Mouse (Mus musculus): ENCODE results near the gene St3gal2. TPM values are rescaled to one million over a fixed set of nuclear protein-coding genes. Genes with fewer than 3 reads are reported as not detected.
A peak's percentile ranks its signal among the peaks of the same experiment; 100 is the strongest.

St3gal2 gene
- total and polyA plus RNA-seq, 3 experiments: 16.9 to 44.5 (median 17.0) TPM

DNA sequence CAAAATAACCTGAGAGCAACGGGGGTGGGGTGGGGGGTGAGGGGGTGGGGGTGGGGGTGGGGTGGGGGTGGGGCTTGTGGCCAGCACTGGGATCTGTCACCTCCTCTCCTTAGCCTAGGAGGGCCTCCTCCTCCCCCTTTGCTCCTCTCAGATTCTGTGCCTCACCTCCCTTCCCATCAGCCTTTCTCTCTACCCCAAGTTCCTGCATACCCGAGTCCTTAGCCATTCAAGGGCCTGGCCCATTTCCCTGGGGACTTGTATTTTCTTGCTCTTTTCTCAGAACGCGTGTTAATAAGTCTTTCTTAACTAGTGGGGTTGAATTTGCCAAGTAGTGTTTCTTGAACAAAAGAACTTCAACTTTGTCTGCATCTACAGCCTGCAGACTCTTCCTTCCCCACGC is 7.0 kb downstream of the St3gal2 start:
- peak overlapping the region; percentile 96 for H3K27ac ChIP-seq (ENCODE audit: insufficient read depth, low read depth)
- in situ Hi-C loops (cut with MboI; ENCODE audit: low pct_ligation_motif_present, low pct_unique_long_range_greater_than_20kb, low sequenced_read_pairs) (no loop called here), dilution Hi-C loops (cut with MboI; ENCODE audit: extremely low pct_ligation_motif_present, extremely low pct_unique_long_range_greater_than_20kb, low sequenced_read_pairs) (no loop called here)
- peaks cover 7 to 35% of the 10 kb centered on the region in 2 experiments for H3K36me3 ChIP-seq (replicated peaks in 1 of 2; ENCODE audit: control insufficient read depth in 1 of 2, insufficient read depth in 1 of 2, low read length in 1 of 2)
- peaks cover 26 to 80% of the 10 kb centered on the region in 2 experiments for H3K4me1 ChIP-seq (ENCODE audit: control insufficient read depth in 1 of 2, insufficient read depth in 2 of 2)
- TF ChIP-seq KAT2A (IDR thresholded peaks at IDR 0.05; ENCODE audit: insufficient replicate concordance, low read length) (0 out of 2 replicates have a peak, but pooled peaks have one; percentile 20), RAD21 (IDR thresholded peaks at IDR 0.05; ENCODE audit: low read depth, low read length) (no peak), EP300 (IDR thresholded peaks at IDR 0.05; ENCODE audit: low read length) (0 out of 2 replicates have a peak, but pooled peaks have one; percentile 22), MXI1 (IDR thresholded peaks at IDR 0.05; ENCODE audit: low read depth, low read length) (peak; percentile 78), IRF4 (IDR thresholded peaks at IDR 0.05; ENCODE audit: low read depth, low read length) (no peak), JUN (IDR thresholded peaks at IDR 0.05; ENCODE audit: insufficient read depth, low read depth, low read length) (no peak), SIN3A (IDR thresholded peaks at IDR 0.05; ENCODE audit: low read length) (no peak), TCF12 (IDR thresholded peaks at IDR 0.05; ENCODE audit: low read depth, low read length) (peak; percentile 29; the same call in 1 of the 2 replicates), CHD2 (IDR thresholded peaks at IDR 0.05; ENCODE audit: low read length) (peak; percentile 69; the same call in 1 of the 2 replicates), ZMIZ1 (IDR thresholded peaks at IDR 0.05; ENCODE audit: low read depth, low read length) (no peak), ZNF384 (IDR thresholded peaks at IDR 0.05; ENCODE audit: low read depth, low read length) (peak; percentile 28), BHLHE40 (IDR thresholded peaks at IDR 0.05; ENCODE audit: low read depth, low read length) (0 out of 2 replicates have a peak, but pooled peaks have one; percentile 12)
- H3K9ac ChIP-seq (ENCODE audit: insufficient read depth, low read depth): peak overlapping the region; percentile 80
- H3K4me3 ChIP-seq (replicated peaks in 1 of 3; ENCODE audit: low read depth in 2 of 3, low read length in 2 of 3, poor library complexity in 1 of 3): no peak overlapping the region
- no peaks in the 10 kb centered on the region for H3K27me3 ChIP-seq (replicated peaks)
- H3K4me2 ChIP-seq (ENCODE audit: insufficient read depth, low read depth, poor library complexity, severe bottlenecking): peak overlapping the region; percentile 92
- peaks cover 66% of the 10 kb centered on the region for H3K79me2 ChIP-seq (replicated peaks; ENCODE audit: control insufficient read depth, extremely low read depth, insufficient read depth, poor library complexity, severe bottlenecking)
- H3K9me3 ChIP-seq (replicated peaks; ENCODE audit: low read length): peaks cover 4% of the 10 kb centered on the region
- peak; percentile 69 for DNase-seq (ENCODE audit: extremely low read depth)

DNA sequence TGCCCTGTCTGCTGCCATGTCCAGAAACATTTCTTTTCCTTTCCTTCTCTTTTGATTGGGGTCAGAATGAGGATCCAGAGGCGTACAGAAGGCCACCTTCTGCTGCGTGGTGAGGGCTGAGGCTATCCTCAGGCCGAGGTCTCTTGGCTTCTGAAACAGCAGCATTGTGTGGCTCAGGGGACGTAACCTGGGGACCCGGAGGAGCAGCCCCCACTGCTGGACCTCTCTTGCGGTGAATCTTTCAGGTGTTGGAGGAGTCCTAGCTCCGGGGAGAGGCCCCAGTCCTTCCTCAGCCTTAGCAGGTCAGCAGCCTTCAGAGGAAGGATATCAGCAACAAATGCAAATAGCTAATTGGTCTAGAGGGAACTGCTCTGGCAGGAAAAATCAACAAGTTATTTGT is 8.7 kb downstream of the St3gal2 start:
- Histone ChIP-seq H3K4me3 (replicated peaks in 1 of 3; ENCODE audit: low read depth in 2 of 3, low read length in 2 of 3, poor library complexity in 1 of 3) (no peak overlapping the region), H3K27ac (ENCODE audit: insufficient read depth, low read depth) (peak overlapping the region; percentile 98), H3K36me3 (replicated peaks in 1 of 2; ENCODE audit: control insufficient read depth in 1 of 2, insufficient read depth in 1 of 2, low read length in 1 of 2) (peaks cover 7 to 34% of the 10 kb centered on the region in 2 experiments), H3K9ac (ENCODE audit: insufficient read depth, low read depth) (peak overlapping the region; percentile 58), H3K4me1 (ENCODE audit: control insufficient read depth in 1 of 2, insufficient read depth in 2 of 2) (peaks cover 30 to 82% of the 10 kb centered on the region in 2 experiments), H3K4me2 (ENCODE audit: insufficient read depth, low read depth, poor library complexity, severe bottlenecking) (peak overlapping the region; percentile 98), H3K27me3 (replicated peaks) (no peaks in the 10 kb centered on the region), H3K9me3 (replicated peaks; ENCODE audit: low read length) (no peaks in the 10 kb centered on the region), H3K79me2 (replicated peaks; ENCODE audit: control insufficient read depth, extremely low read depth, insufficient read depth, poor library complexity, severe bottlenecking) (peaks cover 58% of the 10 kb centered on the region)
- dilution Hi-C loops (cut with MboI; ENCODE audit: extremely low pct_ligation_motif_present, extremely low pct_unique_long_range_greater_than_20kb, low sequenced_read_pairs) (no loop called here), in situ Hi-C loops (cut with MboI; ENCODE audit: low pct_ligation_motif_present, low pct_unique_long_range_greater_than_20kb, low sequenced_read_pairs) (no loop called here)
- TF ChIP-seq CHD1 (IDR thresholded peaks at IDR 0.05; ENCODE audit: low read depth, low read length) (peak; percentile 64; the same call in 1 of the 2 replicates), ETS1 (conservative IDR thresholded peaks at IDR 0.05; ENCODE audit: low read depth, low read length) (peak; percentile 58), BHLHE40 (IDR thresholded peaks at IDR 0.05; ENCODE audit: low read depth, low read length) (peak; percentile 31; the same call in 1 of the 2 replicates), IRF4 (IDR thresholded peaks at IDR 0.05; ENCODE audit: low read depth, low read length) (peak; percentile 25; the same call in 1 of the 2 replicates), EP300 (IDR thresholded peaks at IDR 0.05; ENCODE audit: low read length) (peak; percentile 38; the same call in 1 of the 2 replicates), RAD21 (IDR thresholded peaks at IDR 0.05; ENCODE audit: low read depth, low read length) (no peak), ZNF384 (IDR thresholded peaks at IDR 0.05; ENCODE audit: low read depth, low read length) (peak; percentile 34; the same call in 1 of the 2 replicates), MAZ (IDR thresholded peaks at IDR 0.05; ENCODE audit: low read depth, low read length) (0 out of 2 replicates have a peak, but pooled peaks have one; percentile 59), TCF12 (IDR thresholded peaks at IDR 0.05; ENCODE audit: low read depth, low read length) (peak; percentile 70; the same call in 1 of the 2 replicates), MAFK (IDR thresholded peaks at IDR 0.05; ENCODE audit: insufficient replicate concordance, low read length) (no peak), ZMIZ1 (IDR thresholded peaks at IDR 0.05; ENCODE audit: low read depth, low read length) (0 out of 2 replicates have a peak, but pooled peaks have one; percentile 49), SIN3A (IDR thresholded peaks at IDR 0.05; ENCODE audit: low read length) (peak; percentile 37; the same call in 1 of the 2 replicates), MEF2A (IDR thresholded peaks at IDR 0.05; ENCODE audit: borderline replicate concordance, low read depth, low read length) (peak; percentile 76), NELFE (IDR thresholded peaks at IDR 0.05; ENCODE audit: low read depth, low read length) (no peak), ZKSCAN1 (IDR thresholded peaks at IDR 0.05; ENCODE audit: borderline replicate concordance, low read depth, low read length) (no peak), MYC (IDR thresholded peaks at IDR 0.05; ENCODE audit: low read depth, low read length) (0 out of 2 replicates have a peak, but pooled peaks have one; percentile 11)
- peak; percentile 71 for DNase-seq (ENCODE audit: extremely low read depth)
